Mouse (Mus musculus) midbrain, postnatal 0 days (tissue): ENCODE data around the gene Rcc2. TPM values are rescaled to one million over a fixed set of nuclear protein-coding genes. Genes with fewer than 3 reads are reported as not detected.

Source experiments
- ATAC-seq: fragments of 200-750 bp; cut with Nextera tagmentation; 2 replicates; pipeline ENCODE4 v1.8.0; 2017; ENCODE audit warnings: moderate number of reproducible peaks, mild to moderate bottlenecking, moderate TSS enrichment, moderate library complexity; ENCODE audit not compliant: low FRiP score
- DNase-seq: peaks from one replicate; pipeline ENCODE4 v3.0.0-alpha.2; 2015; ENCODE audit warnings: low spot score
- H3K27ac ChIP-seq: fragments of 300-500 bp; sonication (generic); 2 replicates; pipeline ENCODE4 v1.5.1; 2014; ENCODE audit warnings: low read depth, mild to moderate bottlenecking, low read length, mixed read lengths
- H3K27me3 ChIP-seq: fragments of 300-500 bp; sonication (generic); 2 replicates; pipeline ENCODE4 v1.6.1; 2014; ENCODE audit warnings: low read length, control low read depth, mixed read lengths; ENCODE audit not compliant: insufficient read depth
- H3K36me3 ChIP-seq: fragments of 300-500 bp; sonication (generic); 2 replicates; pipeline ENCODE4 v1.6.1; 2014; ENCODE audit warnings: low read length, control low read depth, mixed read lengths; ENCODE audit not compliant: insufficient read depth
- H3K4me1 ChIP-seq: fragments of 300-500 bp; sonication (generic); 2 replicates; pipeline ENCODE4 v1.6.1; 2014; ENCODE audit warnings: mild to moderate bottlenecking, control low read depth, antibody characterized with exemption, low read length, mixed read lengths; ENCODE audit not compliant: insufficient read depth
- H3K4me2 ChIP-seq: fragments of 300-500 bp; sonication (generic); 2 replicates; pipeline ENCODE4 v1.6.1; 2014; ENCODE audit warnings: low read depth, mild to moderate bottlenecking, low read length, mixed read lengths; ENCODE audit not compliant: poor library complexity, severe bottlenecking
- H3K4me3 ChIP-seq: fragments of 300-500 bp; sonication (generic); 2 replicates; pipeline ENCODE4 v1.5.1; 2014; ENCODE audit warnings: low read depth, mild to moderate bottlenecking, low read length, moderate library complexity
- H3K9ac ChIP-seq: fragments of 300-500 bp; sonication (generic); replicated peaks from 2 replicates; pipeline ENCODE4 v1.6.1; 2014; ENCODE audit warnings: mild to moderate bottlenecking, low read length, moderate library complexity, mixed read lengths; ENCODE audit not compliant: poor library complexity, severe bottlenecking
- H3K9me3 ChIP-seq: fragments of 300-500 bp; sonication (generic); 2 replicates; pipeline ENCODE4 v1.6.1; 2016; ENCODE audit warnings: low read length, control low read depth
- CTCF ChIP-seq: IDR thresholded peaks from 2 replicates; pipeline ENCODE4 v1.5.1; 2016; ENCODE audit warnings: antibody characterized with exemption, mild to moderate bottlenecking
- WGBS: fragments of 180-500 bp; shearing (Covaris S2); extraction: QIAGEN DNeasy Blood & Tissue Kit; methylation state at CpG from one replicate; pipeline ENCODE4 v1.1.7; 2014; 5-methylcytosine and 5-hydroxymethylcytosine counted together
- polyA plus RNA-seq: library from polyadenylated mRNA; unstranded; fragments of >200 nt; fragmentation: Nextera tagmentation; extraction: Ambion mirVana; gene quantifications from 2 replicates; pipeline ENCODE4 v1.2.1, GENCODE M21; 2015
- total RNA-seq: library from RNA; depleted of rRNA; stranded (reverse); fragments of >200 nt; gene quantifications from 2 replicates; pipeline ENCODE4 v1.2.3, GENCODE M21; 2014

Rcc2 gene
- total and polyA plus RNA-seq, 2 experiments from 2014 or later: 13.2 to 51.2 TPM

DNA sequence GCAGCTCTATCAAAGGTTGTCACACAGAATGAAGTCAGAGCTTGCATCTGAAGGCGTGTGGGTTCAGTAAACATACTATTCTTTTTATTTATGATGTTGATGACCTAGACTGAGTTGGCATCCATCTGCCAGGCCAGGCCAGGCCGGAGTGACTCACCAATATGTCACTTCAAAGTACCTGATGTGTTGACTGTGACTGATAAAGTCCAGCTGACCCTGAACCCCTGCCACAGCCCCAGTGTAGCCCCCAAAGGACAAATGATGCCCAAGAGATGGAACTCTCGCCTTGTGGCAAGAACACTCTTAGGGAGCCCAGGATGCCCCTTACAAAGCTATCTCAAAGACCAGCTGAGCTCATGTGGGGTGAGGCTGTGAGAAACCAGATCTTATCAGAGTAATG is 55.5 kb downstream of the Rcc2 start:
- no peak for ATAC-seq
- no peak for DNase-seq

GRCm38 (mm10) chr4:140761601-140762000 is 61.3 kb downstream of the Rcc2 start:
- H3K9ac ChIP-seq: no peak overlapping the region
- no peaks in the 10 kb centered on the region for H3K4me1 ChIP-seq
- H3K27ac ChIP-seq: no peak overlapping the region
- DNase-seq (no peak), ATAC-seq (no peak)
- H3K27me3 ChIP-seq: no peaks in the 10 kb centered on the region
- no peaks in the 10 kb centered on the region for H3K9me3 ChIP-seq
- H3K4me2 ChIP-seq: no peak overlapping the region
- 90% methylated on average over 7 of the region's 7 CpGs for WGBS
- no peak for TF ChIP-seq CTCF
- no peaks in the 10 kb centered on the region for H3K36me3 ChIP-seq
- no peak overlapping the region for H3K4me3 ChIP-seq

More for the DNA sequence above, 55.5 kb downstream of the Rcc2 start:
- Histone ChIP-seq H3K27me3 (no peaks in the 10 kb centered on the region), H3K4me2 (no peak overlapping the region), H3K36me3 (no peaks in the 10 kb centered on the region), H3K9ac (no peak overlapping the region), H3K27ac (no peak overlapping the region), H3K9me3 (no peaks in the 10 kb centered on the region), H3K4me1 (no peaks in the 10 kb centered on the region), H3K4me3 (no peak overlapping the region)
- TF ChIP-seq CTCF: no peak
- 89% methylated on average over 3 of the region's 3 CpGs for WGBS

GRCm38 (mm10) chr4:140763158-140763557 is 62.8 kb downstream of the Rcc2 start:
- no peak overlapping the region for H3K9ac ChIP-seq
- H3K4me1 ChIP-seq: no peaks in the 10 kb centered on the region
- peak; percentile 61 for TF ChIP-seq CTCF
- H3K27ac ChIP-seq: no peak overlapping the region
- no peak overlapping the region for H3K4me2 ChIP-seq
- DNase-seq (peak; percentile 15), ATAC-seq (no peak)
- H3K27me3 ChIP-seq: no peaks in the 10 kb centered on the region
- no peak overlapping the region for H3K4me3 ChIP-seq
- no peaks in the 10 kb centered on the region for H3K36me3 ChIP-seq
- H3K9me3 ChIP-seq: no peaks in the 10 kb centered on the region
- WGBS: 21% methylated on average over 9 of the region's 9 CpGs

DNA sequence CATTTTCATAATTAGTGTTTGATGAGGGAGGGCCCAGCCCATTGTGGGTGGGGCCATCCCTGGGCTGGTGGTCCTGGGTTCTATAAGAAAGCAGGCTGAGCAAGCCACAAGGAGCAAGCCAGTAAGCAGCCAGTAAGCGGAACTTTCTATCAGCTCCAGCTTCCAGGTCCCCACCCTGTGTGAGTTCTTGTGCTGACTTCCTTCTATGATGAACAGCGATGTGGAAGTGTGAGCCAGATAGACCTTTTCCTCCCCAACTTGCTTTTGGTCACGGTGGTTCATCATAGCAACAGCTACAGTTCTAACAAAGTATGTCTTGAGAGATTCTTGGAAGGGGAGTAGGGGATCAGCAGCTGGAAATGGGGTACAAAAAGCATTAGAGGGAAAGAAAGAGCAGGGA is 65.6 kb downstream of the Rcc2 start:
- no peak for TF ChIP-seq CTCF
- Histone ChIP-seq H3K4me3 (no peak overlapping the region), H3K9ac (no peak overlapping the region), H3K4me2 (no peak overlapping the region), H3K36me3 (no peaks in the 10 kb centered on the region), H3K27me3 (no peaks in the 10 kb centered on the region), H3K27ac (no peak overlapping the region), H3K9me3 (no peaks in the 10 kb centered on the region), H3K4me1 (no peaks in the 10 kb centered on the region)
- ATAC-seq (no peak), DNase-seq (no peak)
- 83% methylated on average over 3 of the region's 3 CpGs for WGBS

DNA sequence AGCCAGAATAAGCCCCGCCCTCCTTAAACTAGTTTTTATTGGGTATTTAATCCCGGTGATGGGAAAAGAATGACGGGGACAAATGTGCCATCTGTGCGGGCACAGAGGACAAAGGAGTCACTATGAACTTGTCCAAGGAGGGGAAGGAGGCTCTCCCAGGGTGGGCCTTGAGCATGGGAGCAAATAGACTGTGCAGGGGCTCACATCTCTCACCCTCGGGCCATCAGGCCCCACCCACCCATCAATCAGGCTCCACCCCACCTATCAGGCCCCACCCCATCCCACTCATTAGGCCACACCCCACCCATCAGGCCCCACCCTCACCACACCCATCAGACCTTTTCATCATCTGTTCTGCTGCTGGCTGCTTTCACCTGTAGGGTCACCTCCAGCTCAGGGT is 68.6 kb downstream of the Rcc2 start:
- H3K9ac ChIP-seq: no peak overlapping the region
- no peaks in the 10 kb centered on the region for H3K9me3 ChIP-seq
- no peaks in the 10 kb centered on the region for H3K27me3 ChIP-seq
- H3K4me3 ChIP-seq: no peak overlapping the region
- H3K36me3 ChIP-seq: no peaks in the 10 kb centered on the region
- H3K27ac ChIP-seq: no peak overlapping the region
- H3K4me2 ChIP-seq: no peak overlapping the region
- no peaks in the 10 kb centered on the region for H3K4me1 ChIP-seq
- ATAC-seq (no peak), DNase-seq (no peak)
- TF ChIP-seq CTCF: no peak
- WGBS: 87% methylated on average over 5 of the region's 5 CpGs

DNA sequence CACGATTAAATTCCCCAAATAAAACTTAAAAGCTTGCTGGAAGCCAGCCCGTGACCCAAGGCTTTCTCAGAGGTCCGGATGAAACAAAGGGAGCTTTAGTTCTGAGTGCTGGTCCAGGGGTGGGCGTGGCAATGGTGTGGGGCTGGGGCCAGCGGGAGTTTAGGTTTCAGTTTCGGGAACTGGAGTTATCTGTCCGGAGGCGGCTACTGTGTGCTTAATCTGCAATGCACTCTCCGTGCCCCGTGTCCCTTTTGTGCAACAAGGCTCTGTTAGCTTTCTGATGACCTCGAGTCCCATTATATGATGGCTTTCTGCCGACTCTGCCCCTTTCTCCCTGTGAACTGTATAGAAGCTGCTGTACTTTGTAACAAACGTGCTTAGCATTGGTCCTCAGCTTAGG is 70.1 kb downstream of the Rcc2 start:
- 15% methylated on average over 13 of the region's 13 CpGs for WGBS
- H3K4me3 ChIP-seq: no peak overlapping the region

More for the DNA sequence above, 70.1 kb downstream of the Rcc2 start:
- no peaks in the 10 kb centered on the region for H3K4me1 ChIP-seq
- no peaks in the 10 kb centered on the region for H3K36me3 ChIP-seq
- H3K9me3 ChIP-seq: no peaks in the 10 kb centered on the region
- DNase-seq: no peak
- 0 out of 2 replicates have a peak overlapping the region, but pooled peaks have one; percentile 26 for H3K4me2 ChIP-seq
- no peak overlapping the region for H3K27ac ChIP-seq
- no peak for TF ChIP-seq CTCF
- H3K9ac ChIP-seq: no peak overlapping the region
- no peak for ATAC-seq
- H3K27me3 ChIP-seq: no peaks in the 10 kb centered on the region
